Mouse (Mus musculus): ENCODE data around the gene Lamc3.
"Not testable (repeated sequence)": the region's sequence is repeated elsewhere in the genome, so short reads cannot be mapped to it uniquely, and the experiment has no call there.

The Lamc3 gene

DNA sequence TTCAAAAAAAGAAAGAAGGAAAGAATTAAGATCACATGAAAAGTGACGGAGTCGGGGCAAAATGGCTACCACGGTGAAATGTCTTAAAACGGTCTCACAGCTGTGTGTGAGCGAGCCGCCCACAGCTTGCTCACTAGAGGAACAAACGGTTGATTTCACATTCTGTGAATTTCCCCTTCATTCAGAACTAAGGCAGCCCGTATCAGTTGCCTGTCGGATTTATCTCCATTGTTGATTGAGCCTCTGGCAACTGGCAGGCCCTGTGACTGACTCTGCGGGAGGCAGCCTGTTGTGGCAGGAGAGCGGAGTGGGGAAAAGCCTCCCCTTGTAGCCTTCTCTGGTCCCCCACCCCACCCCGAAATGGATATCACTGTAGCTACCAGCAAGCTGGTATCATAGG lies 10.6 kb upstream of the Lamc3 start:
- DNase-seq (ENCODE audit: low spot score in 2 of 2), result no peak

DNA sequence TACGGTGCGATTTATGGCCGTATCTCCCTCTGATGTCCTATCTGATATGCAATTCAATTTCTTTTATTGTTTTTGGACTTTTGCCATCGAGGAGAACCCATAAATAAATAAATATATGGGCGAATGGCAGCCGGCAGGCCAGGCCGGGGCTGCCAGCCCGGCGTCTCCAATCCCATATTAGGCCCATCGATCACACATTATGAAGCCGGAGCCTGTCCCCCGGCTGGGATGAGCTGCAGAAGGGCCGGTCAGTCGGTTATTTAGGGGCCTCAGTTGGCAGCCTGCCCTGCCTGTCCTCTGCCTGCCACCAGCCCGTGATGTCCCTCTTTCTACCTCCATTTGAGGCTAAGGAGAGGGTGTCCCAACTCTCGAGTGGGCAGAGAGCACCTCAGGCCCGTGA lies 8.5 kb upstream of the Lamc3 start:
- DNase-seq (ENCODE audit: low spot score in 2 of 2), result no peak

DNA sequence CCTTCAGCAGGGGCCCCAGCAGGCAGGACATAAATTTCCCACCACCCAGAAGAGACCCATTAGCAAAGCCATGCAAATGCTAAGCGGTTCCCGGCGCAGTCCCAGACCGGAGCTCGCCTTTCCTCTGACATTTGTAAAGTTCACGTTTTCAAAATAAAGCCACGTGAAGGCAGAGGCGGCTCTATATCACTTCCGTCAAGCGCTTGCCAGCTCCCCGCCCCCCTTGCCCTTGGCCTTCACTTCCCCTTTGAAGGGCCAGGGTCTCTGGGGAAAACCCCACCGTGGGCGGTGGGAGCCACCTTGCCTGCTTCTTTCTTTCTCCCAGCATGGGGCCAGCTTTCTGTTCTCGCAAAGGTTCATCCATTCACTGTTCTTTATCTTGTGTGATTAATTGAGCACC lies 6.2 kb upstream of the Lamc3 start:
- peak; percentile 46 to 60 for DNase-seq (ENCODE audit: low spot score in 2 of 2)

DNA sequence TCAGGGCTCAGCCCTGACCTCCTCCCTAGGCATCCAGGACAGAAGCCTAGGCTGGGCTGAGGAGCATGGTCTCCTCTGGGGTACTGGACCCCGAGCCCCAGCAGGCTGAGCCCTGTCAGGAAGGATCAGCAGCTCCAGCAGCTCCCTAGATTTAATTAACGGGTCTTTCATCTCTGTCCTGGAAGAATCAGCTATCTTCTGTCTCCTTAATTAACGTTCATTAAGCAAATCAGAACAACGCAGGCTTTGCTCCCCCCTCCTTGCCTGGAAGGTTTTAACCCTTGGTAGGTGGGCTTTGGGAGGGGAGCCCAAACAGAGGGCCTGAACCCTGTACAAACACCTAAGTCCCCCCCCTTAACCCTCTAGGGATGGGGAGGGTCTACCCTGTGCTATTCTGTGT lies 4.0 kb upstream of the Lamc3 start:
- no peak for DNase-seq (ENCODE audit: low spot score in 2 of 2)

DNA sequence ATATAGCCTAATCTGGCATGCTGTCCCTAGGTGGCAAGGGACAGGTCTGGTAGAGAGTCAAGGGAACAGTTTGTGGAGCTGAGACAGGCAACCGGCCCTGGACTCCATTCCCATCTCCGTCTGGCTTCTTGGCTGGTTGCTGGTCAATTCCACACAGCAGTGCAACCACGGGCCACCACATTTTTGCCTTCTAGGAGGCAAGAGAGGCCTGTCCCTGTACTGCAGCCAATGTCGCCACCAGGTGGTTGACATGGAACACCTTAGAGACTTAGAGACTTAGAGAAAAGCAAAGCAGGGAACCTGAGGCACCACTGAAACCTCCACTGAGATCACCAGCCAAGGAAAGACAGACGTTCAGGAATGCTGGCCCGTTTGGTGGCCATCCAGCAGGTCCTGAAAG lies 2.3 kb upstream of the Lamc3 start:
- peak in 1 of 2 experiments; percentile 36 for DNase-seq (ENCODE audit: low spot score in 2 of 2)

DNA sequence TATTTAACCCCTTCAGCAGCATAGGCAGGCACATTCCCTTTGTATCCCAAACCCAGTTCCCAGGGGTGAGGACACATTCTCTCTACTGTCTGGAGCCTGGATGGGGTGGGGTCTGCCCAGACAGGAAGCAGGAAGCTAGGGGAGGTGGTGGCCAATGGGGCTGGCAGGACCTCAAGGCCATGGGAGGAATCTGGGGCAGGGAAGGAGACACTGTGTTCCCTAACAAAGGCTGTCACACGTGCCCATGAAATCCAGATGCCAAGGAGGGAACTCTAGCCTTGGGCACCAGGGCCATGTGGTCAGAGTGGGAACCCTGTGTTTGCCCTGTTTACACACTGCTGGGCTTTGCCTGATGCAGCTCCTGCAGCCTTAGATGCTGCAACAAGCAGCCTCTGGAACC lies 1.8 kb downstream of the Lamc3 start:
- DNase-seq (ENCODE audit: low spot score in 2 of 2), result no peak

DNA sequence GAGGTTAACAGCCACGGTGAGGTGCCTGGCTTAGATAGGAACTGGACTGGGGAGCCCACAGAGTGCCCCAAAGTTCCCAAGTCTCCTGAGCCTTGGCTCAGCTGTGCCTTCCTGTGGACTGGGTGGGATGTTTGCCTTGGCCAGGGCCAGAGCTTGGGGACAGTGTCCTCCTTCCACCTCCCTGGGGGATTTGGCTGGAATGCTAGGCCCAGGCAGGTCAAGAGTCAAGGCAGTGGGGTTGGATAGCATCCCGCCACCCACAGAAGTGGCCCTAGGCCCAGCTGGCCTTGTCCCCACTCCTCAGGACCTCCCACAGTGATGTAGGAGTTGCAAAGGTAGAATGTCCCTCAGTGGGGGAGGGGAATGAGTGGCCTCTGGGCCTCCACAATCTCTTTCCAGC lies 4.1 kb downstream of the Lamc3 start:
- DNase-seq (ENCODE audit: low spot score in 2 of 2), result no peak

DNA sequence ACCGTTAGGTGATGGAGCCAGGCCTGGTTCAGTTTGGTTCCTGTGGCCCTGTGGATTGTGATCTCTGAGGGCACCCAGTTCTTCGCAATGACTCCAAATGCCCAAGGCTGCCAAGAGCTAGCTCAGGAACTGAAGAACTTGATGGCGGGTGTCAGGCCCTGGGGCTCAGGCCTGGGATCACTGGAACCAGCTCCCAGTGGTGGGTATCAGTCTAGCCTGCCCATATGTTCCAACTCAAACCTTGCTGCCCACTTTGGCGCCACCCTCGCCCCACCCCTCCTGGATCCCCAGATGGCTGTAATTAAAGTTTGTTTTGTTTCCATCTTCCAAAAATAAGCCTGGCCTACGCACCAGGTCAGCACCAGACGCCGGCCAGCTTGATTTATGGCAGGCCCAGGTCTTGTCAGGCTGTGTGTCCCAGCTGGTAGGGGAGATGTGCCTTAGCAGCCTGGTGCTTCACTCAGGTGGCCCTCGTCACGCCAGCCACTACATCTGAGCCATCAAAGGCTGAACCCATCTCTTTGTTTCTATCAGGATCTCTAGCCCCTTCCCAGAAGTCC lies 6.1 kb downstream of the Lamc3 start:
- no peak for DNase-seq (ENCODE audit: low spot score in 2 of 2)

DNA sequence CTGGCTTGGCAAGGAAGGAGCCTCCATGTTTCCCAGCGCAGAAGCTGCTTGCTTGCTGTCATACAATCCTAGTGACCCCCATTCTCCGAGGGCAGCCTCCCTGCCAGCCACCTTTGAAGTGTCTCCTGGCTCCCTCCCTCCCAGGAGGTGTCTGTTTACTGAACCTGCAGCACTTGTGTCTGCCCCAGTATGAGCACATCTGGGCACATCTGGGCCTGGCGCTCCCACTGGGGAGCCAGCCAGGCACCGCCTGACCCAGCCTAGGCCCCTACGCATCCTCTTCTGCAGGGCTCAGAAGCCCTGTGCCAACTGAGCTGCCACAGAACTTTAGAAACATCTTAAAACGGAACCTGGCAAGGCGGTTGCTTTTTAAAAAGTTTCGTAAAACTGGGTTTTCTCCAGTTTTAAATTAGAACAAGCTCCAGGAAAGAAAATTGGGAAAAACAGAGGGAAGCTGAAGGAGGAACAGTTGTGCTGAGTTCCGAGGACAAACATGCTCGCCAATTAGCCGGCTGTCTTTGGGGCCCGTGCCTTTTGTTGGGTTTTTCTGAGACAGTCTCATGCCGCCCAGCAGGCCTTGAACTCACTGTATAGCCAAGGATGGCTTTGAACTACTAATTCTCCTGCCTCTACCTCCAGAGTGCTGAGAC lies 7.3 kb downstream of the Lamc3 start:
- DNase-seq (ENCODE audit: low spot score in 2 of 2), result no peak

DNA sequence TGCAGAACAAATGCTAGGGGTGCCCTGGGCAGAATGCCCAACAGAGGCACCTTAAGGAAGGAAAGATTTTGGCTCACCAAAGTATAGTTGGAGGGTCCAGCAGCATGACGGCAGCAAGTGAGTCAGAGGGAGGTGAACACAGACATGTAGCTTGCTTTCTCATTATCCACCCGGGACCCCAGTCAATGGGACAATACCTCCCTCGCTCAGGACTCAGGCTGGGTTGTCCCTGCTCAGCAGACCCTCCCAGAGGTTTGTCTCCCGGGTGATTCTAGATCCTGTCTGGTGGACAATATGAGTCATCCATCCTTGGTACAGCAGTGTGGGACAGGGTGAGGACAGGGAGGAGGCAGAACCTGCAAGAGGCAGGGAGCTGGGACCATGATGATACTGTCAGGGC lies 13.8 kb downstream of the Lamc3 start:
- DNase-seq (ENCODE audit: low spot score in 2 of 2), result no peak

DNA sequence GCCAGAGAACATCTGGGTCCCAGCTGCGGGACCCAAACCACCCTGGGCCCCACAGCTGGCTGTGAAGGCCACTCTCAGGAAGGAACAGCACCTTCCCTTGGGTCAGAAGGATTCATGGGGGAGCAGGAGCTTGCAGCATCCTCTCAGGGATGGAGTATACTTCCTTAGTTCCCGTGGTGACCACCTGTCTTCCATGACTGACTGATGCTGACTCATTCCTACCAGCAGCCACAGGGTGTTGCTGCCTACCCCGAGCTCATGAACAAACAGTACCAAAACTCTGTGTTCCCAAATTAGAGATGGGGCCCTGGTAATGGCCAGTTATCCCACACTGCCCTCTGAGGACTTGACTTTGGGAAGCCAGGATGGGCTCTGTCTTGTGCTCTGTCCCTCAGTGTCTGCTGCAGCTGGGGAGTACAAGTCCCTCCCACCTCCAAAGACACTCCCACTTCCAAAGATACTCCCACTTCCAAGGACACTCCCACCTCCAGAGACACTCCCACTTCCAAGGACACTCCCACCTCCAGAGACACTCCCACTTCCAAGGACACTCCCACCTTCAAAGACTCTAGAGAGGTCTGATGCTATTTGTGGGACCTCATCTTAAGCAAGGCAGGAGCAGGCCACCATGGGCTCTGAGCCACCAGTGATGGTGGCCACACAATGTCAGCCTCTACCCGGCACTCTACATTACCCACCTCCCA lies 14.7 kb downstream of the Lamc3 start:
- no peak for DNase-seq (ENCODE audit: low spot score in 2 of 2)

DNA sequence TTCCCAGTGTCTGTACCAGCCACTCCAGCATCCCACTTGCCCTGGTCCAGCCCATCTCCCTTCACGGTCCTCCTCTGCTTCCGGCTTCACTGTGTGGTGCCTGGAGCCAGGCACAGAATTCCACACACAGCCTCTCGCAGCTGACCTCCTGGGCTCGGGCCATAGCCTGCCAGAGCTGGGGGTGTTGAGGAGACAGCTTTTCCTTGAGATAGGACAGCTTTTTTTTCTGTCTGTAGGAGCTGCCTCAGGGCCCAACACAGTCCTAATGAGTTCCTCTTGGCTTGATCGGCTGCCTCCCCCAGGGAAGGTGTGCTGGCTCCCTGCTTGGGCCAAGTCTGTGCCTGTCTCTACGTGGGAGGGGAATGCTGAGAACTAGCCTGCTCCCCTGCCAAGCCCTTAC lies 17.0 kb downstream of the Lamc3 start:
- no peak for DNase-seq (ENCODE audit: low spot score in 2 of 2)

DNA sequence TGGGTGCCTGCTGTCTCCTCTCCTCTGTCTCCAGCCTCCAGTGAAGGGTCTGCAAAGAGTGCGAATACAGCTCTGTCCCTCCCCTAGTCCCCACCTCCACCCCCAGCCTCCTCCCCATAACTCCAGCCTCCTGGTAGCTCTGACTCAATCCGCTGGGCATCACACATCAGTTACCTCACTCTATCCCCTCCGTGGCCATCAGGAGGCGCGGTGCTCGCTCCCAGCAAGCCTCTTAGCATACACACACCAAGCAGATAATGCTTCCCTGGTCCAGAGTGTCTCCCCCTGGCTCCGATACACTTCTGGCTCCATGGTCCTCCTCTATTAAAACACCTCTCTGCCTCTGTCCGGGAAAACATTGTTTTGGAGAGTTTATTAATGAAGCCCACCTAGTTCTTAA lies 17.5 kb downstream of the Lamc3 start:
- DNase-seq (ENCODE audit: low spot score in 2 of 2), result no peak

DNA sequence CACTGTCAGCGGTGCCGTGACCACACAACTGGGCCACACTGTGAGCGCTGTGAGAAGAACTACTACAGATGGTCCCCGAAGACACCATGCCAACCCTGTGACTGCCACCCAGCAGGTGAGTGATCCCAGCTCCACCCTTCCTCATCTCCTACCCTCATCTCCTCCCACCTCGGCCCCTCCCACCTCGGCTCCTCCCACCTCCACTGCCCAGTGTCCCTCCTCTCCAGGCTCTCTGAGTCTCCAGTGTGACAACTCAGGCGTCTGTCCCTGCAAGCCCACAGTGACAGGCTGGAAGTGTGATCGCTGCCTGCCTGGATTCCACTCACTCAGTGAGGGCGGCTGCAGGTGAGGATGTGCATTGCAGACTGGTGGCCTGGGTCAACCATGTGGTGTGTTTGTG lies 18.6 kb downstream of the Lamc3 start:
- no peak for DNase-seq (ENCODE audit: low spot score in 2 of 2)

DNA sequence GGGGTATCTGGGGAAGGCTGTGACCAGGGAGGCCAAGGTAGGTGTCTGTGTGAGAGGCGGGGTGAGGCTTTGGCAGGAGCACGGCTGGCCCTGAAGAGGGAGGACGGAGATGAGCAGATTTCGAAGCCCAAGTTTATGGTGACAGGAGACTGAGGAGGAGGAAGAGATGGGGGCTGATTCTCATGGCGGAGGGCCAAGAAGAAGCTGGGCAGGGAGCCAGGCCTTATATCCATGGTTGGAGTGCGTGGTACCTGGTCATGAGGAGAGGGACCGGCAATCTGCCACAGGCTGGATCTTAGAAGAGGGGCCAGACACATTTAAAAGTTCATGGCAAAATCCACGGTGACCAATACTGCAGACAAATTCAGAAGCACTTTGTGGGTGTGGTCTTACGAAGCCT lies 19.3 kb downstream of the Lamc3 start:
- DNase-seq (ENCODE audit: low spot score in 2 of 2), result no peak

DNA sequence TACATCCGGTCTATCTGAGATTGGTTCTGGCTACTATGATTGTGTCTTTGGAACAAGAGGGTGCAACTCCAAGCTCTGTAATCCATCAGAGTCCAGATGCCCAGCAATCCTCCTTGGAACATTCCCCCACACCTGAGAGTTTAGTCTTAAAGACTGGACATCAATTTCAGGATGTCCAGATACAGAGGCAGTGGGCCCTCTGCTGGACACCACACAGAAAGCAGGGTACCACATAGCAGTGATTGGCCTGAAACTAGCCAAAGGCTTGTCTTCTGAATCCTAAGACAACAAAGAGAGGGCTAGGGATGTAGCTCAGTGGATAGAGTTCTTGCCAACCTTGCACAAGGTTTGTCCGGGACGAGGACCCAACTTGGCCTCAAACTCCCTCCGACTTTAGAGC lies 25.5 kb downstream of the Lamc3 start:
- no peak for DNase-seq (ENCODE audit: low spot score in 2 of 2)

DNA sequence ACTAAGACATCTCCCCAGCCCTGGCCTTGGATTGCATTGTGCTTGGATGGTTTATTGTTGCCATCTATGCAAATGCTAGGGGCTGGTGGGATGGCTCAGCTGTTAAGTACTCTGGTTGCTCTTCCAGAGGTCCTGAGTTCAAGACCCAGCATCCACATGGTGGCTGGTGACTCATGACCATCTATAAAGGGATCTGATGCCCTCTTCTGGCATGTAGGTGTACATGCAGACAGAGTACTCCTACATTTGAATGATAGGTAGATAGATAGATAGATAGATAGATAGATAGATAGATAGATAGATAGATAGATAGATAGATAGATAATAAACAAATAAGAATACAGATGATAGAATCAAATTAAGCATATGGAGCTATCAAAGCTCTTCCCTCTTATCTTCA lies 27.1 kb downstream of the Lamc3 start:
- not testable (repeated sequence) for DNase-seq (ENCODE audit: low spot score in 2 of 2)

DNA sequence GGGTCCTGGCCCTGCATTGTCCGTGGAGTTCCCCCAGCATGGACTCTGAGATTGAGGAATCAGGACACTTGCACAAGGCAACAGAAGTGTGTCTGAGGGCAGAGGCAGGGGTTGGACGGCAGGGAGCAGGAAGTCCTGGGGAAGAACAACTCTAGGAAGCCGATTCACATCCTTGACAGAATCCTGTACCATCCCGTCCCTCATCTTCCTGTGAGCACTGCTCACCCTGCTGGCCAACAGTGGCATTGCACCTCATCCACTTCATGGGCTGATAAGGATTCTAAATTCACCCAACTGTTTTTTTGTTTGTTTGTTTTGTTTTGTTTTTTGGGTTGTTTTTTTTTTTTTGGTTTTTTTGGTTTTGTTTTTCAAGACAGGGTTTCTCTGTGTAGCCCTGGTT lies 28.0 kb downstream of the Lamc3 start:
- DNase-seq (ENCODE audit: low spot score in 2 of 2), result peak; percentile 35 to 58

DNA sequence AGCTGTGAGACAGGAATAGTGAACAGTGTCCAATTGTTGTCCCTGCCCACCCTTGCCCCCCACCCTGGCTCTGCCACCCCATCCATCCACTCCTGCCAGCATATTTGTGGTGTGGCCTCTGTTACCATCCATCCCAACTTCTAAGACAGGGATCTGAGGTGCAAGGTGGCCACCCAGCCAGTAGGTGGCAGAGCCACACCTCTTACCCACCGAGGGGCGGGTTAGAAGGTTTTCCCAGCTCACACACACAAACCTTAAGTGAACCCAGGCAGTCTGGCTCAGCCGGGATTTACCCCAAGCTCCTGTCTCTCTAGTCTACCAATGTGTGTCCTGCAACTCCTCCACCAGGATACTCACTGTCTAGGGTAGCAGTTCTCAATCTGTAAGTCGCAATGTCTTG lies 30.5 kb downstream of the Lamc3 start:
- no peak for DNase-seq (ENCODE audit: low spot score in 2 of 2)

DNA sequence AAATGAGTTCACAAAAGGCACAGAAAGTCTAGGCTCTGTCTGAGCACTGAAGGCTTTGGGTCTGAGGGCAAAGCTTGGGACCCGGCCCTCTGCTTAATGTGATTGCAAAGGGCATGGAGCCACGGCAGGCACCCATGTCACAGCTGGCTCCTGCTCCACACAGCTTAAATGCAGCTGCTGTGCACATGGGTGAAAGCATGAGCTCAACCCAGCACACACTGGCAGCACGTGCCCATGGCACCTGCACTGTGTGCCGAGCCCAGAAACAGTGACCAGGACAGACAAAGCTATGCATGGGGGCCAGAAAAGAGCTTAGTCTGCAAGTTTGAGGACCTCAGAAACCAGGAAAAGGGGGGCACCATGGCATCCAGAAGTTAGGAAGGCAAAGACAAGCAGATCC lies 36.6 kb downstream of the Lamc3 start:
- DNase-seq (ENCODE audit: low spot score in 2 of 2), result no peak

DNA sequence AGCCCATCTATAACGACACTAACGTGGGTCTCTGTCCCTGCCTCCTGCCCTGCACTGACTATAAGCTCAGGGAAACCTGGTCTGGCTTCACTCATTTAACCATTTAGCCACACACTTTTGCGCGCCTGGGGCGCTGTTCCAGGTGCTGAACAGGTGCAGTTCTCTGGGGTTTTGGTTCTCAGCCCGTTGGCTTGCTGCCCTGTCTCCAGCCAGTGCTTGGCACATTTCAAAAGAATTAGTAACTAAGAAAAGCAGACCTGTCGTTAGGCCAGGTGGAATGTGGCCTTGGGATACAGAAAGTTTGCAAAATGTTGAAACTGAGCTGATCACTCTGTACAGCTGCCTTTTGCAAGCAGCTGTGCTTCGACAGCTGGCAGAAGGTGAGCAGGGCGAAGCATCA lies 37.7 kb downstream of the Lamc3 start:
- DNase-seq (ENCODE audit: low spot score in 2 of 2), result no peak

DNA sequence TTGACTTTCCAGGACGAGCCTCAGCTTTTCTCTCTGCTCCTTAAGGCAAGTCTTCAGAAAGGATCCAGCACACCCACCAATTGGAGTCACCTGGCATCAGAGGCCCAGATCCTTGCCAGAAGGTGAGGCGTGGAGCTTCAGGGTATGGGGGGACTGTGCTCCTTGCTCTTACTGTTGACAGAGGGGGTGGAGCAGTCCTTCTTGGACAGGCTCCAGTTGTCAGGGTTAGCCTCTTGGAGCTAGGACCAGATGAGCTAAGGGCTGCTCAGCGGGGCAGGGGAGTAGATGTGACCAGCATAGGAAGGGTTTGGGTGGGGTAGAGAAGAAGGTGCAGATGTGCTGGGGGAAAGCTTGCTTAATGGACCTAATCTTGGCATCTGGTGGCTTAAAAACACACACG lies 38.8 kb downstream of the Lamc3 start:
- no peak for DNase-seq (ENCODE audit: low spot score in 2 of 2)

DNA sequence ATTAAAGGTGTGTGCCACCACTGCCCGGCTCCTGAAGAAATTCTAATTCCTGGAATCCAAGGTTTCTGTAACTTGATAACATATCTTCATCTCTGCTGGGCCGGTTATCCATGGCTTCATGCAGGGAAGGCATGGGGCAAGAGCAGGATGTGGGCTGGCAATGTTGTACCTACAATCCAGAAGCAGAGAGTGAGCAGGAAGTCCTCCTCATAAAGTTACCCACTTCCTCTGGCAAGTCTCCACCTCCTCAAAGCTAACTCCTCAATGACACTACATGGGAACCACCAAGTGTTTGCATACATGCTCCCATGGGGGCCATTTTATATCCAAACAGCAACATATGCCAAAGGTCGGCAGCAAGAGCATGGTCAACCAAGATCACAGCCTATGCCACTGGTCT lies 42.6 kb downstream of the Lamc3 start:
- no peak for DNase-seq (ENCODE audit: low spot score in 2 of 2)

DNA sequence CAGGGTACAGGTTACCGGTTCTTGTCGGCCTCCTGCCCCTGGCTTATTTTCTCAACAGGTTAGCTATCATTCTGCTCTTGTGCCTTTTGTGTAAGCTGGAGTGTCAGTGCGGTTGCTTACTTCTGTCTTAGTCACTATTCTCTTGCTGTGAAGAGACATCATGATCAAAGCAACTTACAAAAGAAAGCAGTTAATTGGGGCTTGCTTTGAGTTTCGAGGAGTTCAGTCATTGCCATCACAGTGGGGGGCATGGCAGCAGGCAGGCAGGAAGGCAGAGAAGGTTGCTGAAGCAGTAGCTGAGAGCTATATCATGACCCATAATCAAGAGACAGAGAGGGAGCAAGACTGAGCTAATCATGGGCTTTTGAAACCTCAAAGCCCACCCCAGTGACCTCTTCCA lies 47.5 kb downstream of the Lamc3 start:
- no peak for DNase-seq (ENCODE audit: low spot score in 2 of 2)

Measured in spleen, postnatal 14 days (tissue).